Mouse (Mus musculus): ENCODE results near the gene Sash1. TPM values are rescaled to one million over a fixed set of nuclear protein-coding genes. Genes with fewer than 3 reads are reported as not detected.
A peak's percentile ranks its signal among the peaks of the same experiment; 100 is the strongest.

Sash1 gene
- polyA plus RNA-seq (2012; ENCODE audit: insufficient read depth, low replicate concordance), result 2.1 TPM in 1 of 2 replicates, not detected in the other

GRCm38 (mm10) chr10:8885630-8886527, at the start of gene Sash1:
Gene Sash1, minus strand, starts transcription at chr10:8886070.
- Histone ChIP-seq H3K9me3 (no peaks in the 10 kb centered on the region), H3K4me1 (peaks cover 24% of the 10 kb centered on the region), H3K27me3 (replicated peaks) (peaks cover 31% of the 10 kb centered on the region), H3K4me3 (replicated peaks) (peak within 1 kb of the TSS; percentile 93), H3K36me3 (replicated peaks; ENCODE audit: low read length) (no peaks in the 10 kb centered on the region)
- no peak for TF ChIP-seq FLI1 (IDR thresholded peaks at IDR 0.05; ENCODE audit: low read length)
- TF ChIP-seq GATA1 (IDR thresholded peaks at IDR 0.05; ENCODE audit: borderline replicate concordance, low read length), result no peak

DNA sequence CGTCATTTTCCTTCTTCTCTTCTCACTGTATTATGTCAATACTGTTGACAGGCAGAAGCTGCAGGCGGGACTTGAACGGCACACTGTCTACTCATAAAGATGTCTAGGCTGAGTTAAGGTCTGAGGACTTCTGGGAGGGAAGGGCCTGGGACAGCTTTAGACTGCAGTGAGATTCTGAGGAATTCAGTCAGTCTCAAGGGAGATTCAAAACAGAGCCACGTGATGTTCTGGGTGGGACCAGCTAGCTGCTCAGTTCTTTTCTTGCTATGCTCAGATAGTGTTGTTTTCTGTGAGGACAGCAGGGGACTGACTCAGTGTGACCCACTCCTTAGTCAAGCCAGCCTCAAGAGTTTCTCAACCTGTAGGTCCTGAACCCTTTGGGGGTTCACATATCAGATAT, 49.7 kb upstream of the Sash1 start:
- peaks cover 26% of the 10 kb centered on the region for H3K4me1 ChIP-seq
- no peaks in the 10 kb centered on the region for H3K9me3 ChIP-seq
- no peak overlapping the region for H3K4me3 ChIP-seq (replicated peaks)
- H3K27me3 ChIP-seq (replicated peaks), result no peaks in the 10 kb centered on the region
- H3K36me3 ChIP-seq (replicated peaks; ENCODE audit: low read length), result no peaks in the 10 kb centered on the region
- TF ChIP-seq GATA1 (IDR thresholded peaks at IDR 0.05; ENCODE audit: borderline replicate concordance, low read length) (no peak), FLI1 (IDR thresholded peaks at IDR 0.05; ENCODE audit: low read length) (no peak)

DNA sequence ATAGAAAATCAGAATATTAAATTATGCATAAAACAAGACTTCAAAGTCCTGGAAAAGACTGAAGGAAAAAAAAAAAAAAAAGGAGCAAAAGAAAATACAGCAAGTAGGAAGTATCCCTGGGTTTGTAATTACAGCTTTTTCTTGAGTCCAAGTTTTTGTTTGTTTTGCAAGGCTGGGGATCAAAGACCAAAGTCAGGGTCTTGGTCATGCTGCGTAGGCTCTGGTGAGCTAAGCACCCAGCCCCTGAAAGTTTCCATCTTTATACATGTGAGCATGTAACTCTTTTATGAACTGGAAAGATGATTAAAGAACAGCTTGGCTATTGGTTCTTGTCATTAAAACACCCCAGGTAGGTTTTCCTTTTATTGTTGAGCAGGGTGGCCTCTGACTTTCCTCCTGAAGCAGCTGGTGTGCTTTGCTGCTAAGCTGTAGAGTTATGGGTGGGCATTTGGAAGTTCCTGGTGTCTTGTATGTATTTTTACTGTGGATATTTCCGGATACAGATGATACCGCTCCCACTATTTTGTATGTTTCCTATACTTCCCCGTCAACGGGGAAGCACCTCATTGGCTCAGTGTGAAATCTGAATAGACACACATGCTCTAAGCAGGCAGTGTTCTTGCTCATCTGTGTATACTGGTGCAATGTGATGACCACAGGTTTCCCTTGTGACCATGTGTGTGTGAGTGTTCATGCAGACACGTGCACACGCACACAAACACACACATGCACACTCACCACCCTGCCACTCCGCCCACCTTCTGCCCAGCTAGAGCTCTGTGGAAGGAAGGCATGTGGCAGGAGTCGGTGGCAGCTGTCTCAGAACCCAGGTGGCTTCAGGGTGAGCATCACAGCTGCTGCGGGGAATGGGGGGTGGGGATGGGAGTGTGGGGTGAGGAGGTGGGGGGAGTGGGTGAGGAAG, 47.8 kb upstream of the Sash1 start:
- no peak for TF ChIP-seq FLI1 (IDR thresholded peaks at IDR 0.05; ENCODE audit: low read length)
- TF ChIP-seq GATA1 (IDR thresholded peaks at IDR 0.05; ENCODE audit: borderline replicate concordance, low read length), result no peak
- peak overlapping the region; percentile 59 for H3K4me3 ChIP-seq (replicated peaks)
- H3K4me1 ChIP-seq, result peaks cover 29% of the 10 kb centered on the region
- no peaks in the 10 kb centered on the region for H3K27me3 ChIP-seq (replicated peaks)
- H3K9me3 ChIP-seq, result no peaks in the 10 kb centered on the region
- no peaks in the 10 kb centered on the region for H3K36me3 ChIP-seq (replicated peaks; ENCODE audit: low read length)

- Histone ChIP-seq H3K9me3 (no peaks in the 10 kb centered on the region), H3K36me3 (replicated peaks; ENCODE audit: low read length) (no peaks in the 10 kb centered on the region), H3K4me3 (replicated peaks) (no peak overlapping the region), H3K27me3 (replicated peaks) (no peaks in the 10 kb centered on the region), H3K4me1 (peaks cover 21% of the 10 kb centered on the region)
- no peak for TF ChIP-seq GATA1 (IDR thresholded peaks at IDR 0.05; ENCODE audit: borderline replicate concordance, low read length)
- no peak for TF ChIP-seq FLI1 (IDR thresholded peaks at IDR 0.05; ENCODE audit: low read length)
These were observed 45.8 kb upstream of the Sash1 start for GRCm38 (mm10) chr10:8931548-8932240.

- Histone ChIP-seq H3K27me3 (replicated peaks) (no peaks in the 10 kb centered on the region), H3K36me3 (replicated peaks; ENCODE audit: low read length) (no peaks in the 10 kb centered on the region), H3K4me1 (peaks cover 25% of the 10 kb centered on the region), H3K4me3 (replicated peaks) (no peak overlapping the region), H3K9me3 (no peaks in the 10 kb centered on the region)
- TF ChIP-seq GATA1 (IDR thresholded peaks at IDR 0.05; ENCODE audit: borderline replicate concordance, low read length) (no peak), FLI1 (IDR thresholded peaks at IDR 0.05; ENCODE audit: low read length) (no peak)
These were observed 44.8 kb upstream of the Sash1 start for GRCm38 (mm10) chr10:8930672-8931071.

DNA sequence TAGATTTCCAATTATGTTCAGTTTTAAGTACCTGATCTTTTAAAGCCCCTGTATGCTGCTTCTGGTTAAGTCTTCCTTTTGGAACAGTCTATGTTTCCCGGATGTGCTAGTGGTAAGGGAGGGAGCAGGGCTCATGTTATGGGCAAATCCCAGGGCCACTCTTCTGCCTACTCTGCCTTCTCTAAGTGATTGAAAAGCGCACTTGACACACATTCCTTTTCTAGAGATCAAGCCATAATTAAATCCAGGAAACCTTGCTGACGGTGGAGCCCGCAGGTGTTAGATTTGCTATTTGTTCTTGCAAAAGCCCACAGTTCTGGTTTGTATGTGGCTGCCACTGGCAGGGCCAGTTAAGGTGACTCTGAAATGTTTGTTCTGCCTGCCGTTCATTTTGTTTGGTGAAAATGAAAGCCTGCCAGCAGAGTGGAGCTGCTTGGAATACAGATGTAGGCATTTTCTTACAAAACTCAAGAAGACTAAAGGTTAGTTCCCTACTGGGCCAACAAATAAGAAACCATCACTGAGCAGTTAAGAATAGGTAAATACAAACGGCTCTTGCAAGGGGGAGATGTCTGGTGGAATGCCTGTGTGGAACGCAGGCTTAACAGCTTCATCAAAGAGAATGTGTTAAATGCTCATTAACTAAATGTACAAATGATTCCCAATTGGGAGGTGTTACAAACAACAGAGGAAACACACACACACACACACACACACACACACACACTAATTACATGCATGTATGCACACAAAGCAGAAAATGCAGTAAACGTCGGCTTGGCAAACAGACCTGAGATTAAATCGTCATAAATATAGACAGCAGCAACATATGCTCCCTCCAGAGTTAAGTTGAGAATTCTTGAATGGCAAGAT, 43.1 kb upstream of the Sash1 start:
- TF ChIP-seq GATA1 (IDR thresholded peaks at IDR 0.05; ENCODE audit: borderline replicate concordance, low read length), result no peak
- no peak for TF ChIP-seq FLI1 (IDR thresholded peaks at IDR 0.05; ENCODE audit: low read length)
- Histone ChIP-seq H3K27me3 (replicated peaks) (no peaks in the 10 kb centered on the region), H3K9me3 (no peaks in the 10 kb centered on the region), H3K36me3 (replicated peaks; ENCODE audit: low read length) (no peaks in the 10 kb centered on the region), H3K4me3 (replicated peaks) (no peak overlapping the region), H3K4me1 (peaks cover 35% of the 10 kb centered on the region)

- TF ChIP-seq GATA1 (IDR thresholded peaks at IDR 0.05; ENCODE audit: borderline replicate concordance, low read length) (no peak), FLI1 (IDR thresholded peaks at IDR 0.05; ENCODE audit: low read length) (no peak)
- no peaks in the 10 kb centered on the region for H3K36me3 ChIP-seq (replicated peaks; ENCODE audit: low read length)
- no peaks in the 10 kb centered on the region for H3K9me3 ChIP-seq
- H3K4me3 ChIP-seq (replicated peaks), result no peak overlapping the region
- no peaks in the 10 kb centered on the region for H3K27me3 ChIP-seq (replicated peaks)
- H3K4me1 ChIP-seq, result peaks cover 40% of the 10 kb centered on the region
These were observed 42.4 kb upstream of the Sash1 start for GRCm38 (mm10) chr10:8928261-8928660.

- peaks cover 41% of the 10 kb centered on the region for H3K4me1 ChIP-seq
- no peaks in the 10 kb centered on the region for H3K9me3 ChIP-seq
- H3K4me3 ChIP-seq (replicated peaks), result no peak overlapping the region
- H3K27me3 ChIP-seq (replicated peaks), result no peaks in the 10 kb centered on the region
- H3K36me3 ChIP-seq (replicated peaks; ENCODE audit: low read length), result no peaks in the 10 kb centered on the region
- TF ChIP-seq GATA1 (IDR thresholded peaks at IDR 0.05; ENCODE audit: borderline replicate concordance, low read length) (no peak), FLI1 (IDR thresholded peaks at IDR 0.05; ENCODE audit: low read length) (no peak)
These were observed 41.0 kb upstream of the Sash1 start for GRCm38 (mm10) chr10:8926906-8927305.
